Mouse (Mus musculus): ENCODE results near the gene Gm3448. TPM values are rescaled to one million over a fixed set of nuclear protein-coding genes. Genes with fewer than 3 reads are reported as not detected.
"Not testable (repeated sequence)": the region's sequence is repeated elsewhere in the genome, so short reads cannot be mapped to it uniquely, and the experiment has no call there.

Gm3448 gene
- total RNA-seq (2012; rRNA removed) (3.9 and 4.2 TPM in 2 replicates), total RNA-seq (2014; rRNA removed) (3.8 and 4.8 TPM in 2 replicates), polyA plus RNA-seq (2012; ENCODE audit: insufficient read length, low read depth) (1.2 and 2.0 TPM in 2 replicates)

GRCm38 (mm10) chr17:15041175-15041729 lies at the start of gene Gm3448, which contains the start of the genes Ermard and Tcte3:
TSS of gene Gm3448 (minus strand) at chr17:15041537.
TSS of gene Ermard (plus strand) at chr17:15041208.
TSS of gene Tcte3 (minus strand) at chr17:15041488.
- H3K27me3 ChIP-seq (replicated peaks); H3K36me3 ChIP-seq (replicated peaks in 1 of 2; ENCODE audit: control insufficient read depth in 1 of 2, insufficient read depth in 1 of 2, low read length in 1 of 2); H3K27ac ChIP-seq (ENCODE audit: insufficient read depth, low read depth); H3K4me1 ChIP-seq (ENCODE audit: control insufficient read depth in 1 of 2, insufficient read depth in 2 of 2); H3K9ac ChIP-seq (ENCODE audit: insufficient read depth, low read depth); dilution Hi-C loops (cut with MboI; ENCODE audit: extremely low pct_ligation_motif_present, extremely low pct_unique_long_range_greater_than_20kb, low sequenced_read_pairs); H3K9me3 ChIP-seq (replicated peaks; ENCODE audit: low read length); H3K4me3 ChIP-seq (replicated peaks in 1 of 3; ENCODE audit: low read depth in 2 of 3, low read length in 2 of 3, poor library complexity in 1 of 3); in situ Hi-C loops (cut with MboI; ENCODE audit: low pct_ligation_motif_present, low pct_unique_long_range_greater_than_20kb, low sequenced_read_pairs); DNase-seq (ENCODE audit: extremely low read depth); H3K4me2 ChIP-seq (ENCODE audit: insufficient read depth, low read depth, poor library complexity, severe bottlenecking); H3K79me2 ChIP-seq (replicated peaks; ENCODE audit: control insufficient read depth, extremely low read depth, insufficient read depth, poor library complexity, severe bottlenecking): not testable (repeated sequence)

GRCm38 (mm10) chr17:15088591-15089001 lies 47.3 kb upstream of the Gm3448 start:
- H3K4me2 ChIP-seq (ENCODE audit: insufficient read depth, low read depth, poor library complexity, severe bottlenecking), result no peak overlapping the region
- no peaks in the 10 kb centered on the region for H3K27me3 ChIP-seq (replicated peaks)
- dilution Hi-C loops (cut with MboI; ENCODE audit: extremely low pct_ligation_motif_present, extremely low pct_unique_long_range_greater_than_20kb, low sequenced_read_pairs) (no loop called here), in situ Hi-C loops (cut with MboI; ENCODE audit: low pct_ligation_motif_present, low pct_unique_long_range_greater_than_20kb, low sequenced_read_pairs) (no loop called here)
- peaks cover 10 to 32% of the 10 kb centered on the region in 2 experiments; a peak in 3 of 4 replicates for H3K4me1 ChIP-seq (ENCODE audit: control insufficient read depth in 1 of 2, insufficient read depth in 2 of 2)
- TF ChIP-seq CTCF (conservative IDR thresholded peaks at IDR 0.05 in 1 of 2, IDR thresholded peaks at IDR 0.05 in 1 of 2; ENCODE audit: low read depth in 2 of 2, low read length in 2 of 2), result no peak
- no peak for TF ChIP-seq USF1 (IDR thresholded peaks at IDR 0.05; ENCODE audit: low read depth, low read length)
- TF ChIP-seq MAX (IDR thresholded peaks at IDR 0.05; ENCODE audit: low read length), result no peak
- TF ChIP-seq TCF12 (IDR thresholded peaks at IDR 0.05; ENCODE audit: low read depth, low read length), result no peak
- TF ChIP-seq MXI1 (IDR thresholded peaks at IDR 0.05; ENCODE audit: low read depth, low read length), result no peak
- no peak for TF ChIP-seq NELFE (IDR thresholded peaks at IDR 0.05; ENCODE audit: low read depth, low read length)
- TF ChIP-seq EP300 (IDR thresholded peaks at IDR 0.05; ENCODE audit: low read length), result no peak
- TF ChIP-seq ZC3H11A (IDR thresholded peaks at IDR 0.05; ENCODE audit: low read depth, low read length), result no peak
- no peak for TF ChIP-seq ZMIZ1 (IDR thresholded peaks at IDR 0.05; ENCODE audit: low read depth, low read length)
- no peak overlapping the region for H3K4me3 ChIP-seq (replicated peaks in 1 of 3; ENCODE audit: low read depth in 2 of 3, low read length in 2 of 3, poor library complexity in 1 of 3)
- H3K27ac ChIP-seq (ENCODE audit: insufficient read depth, low read depth), result no peak overlapping the region
- no peak overlapping the region for H3K9ac ChIP-seq (ENCODE audit: insufficient read depth, low read depth)
- H3K9me3 ChIP-seq (replicated peaks; ENCODE audit: low read length), result no peaks in the 10 kb centered on the region
- no peaks in the 10 kb centered on the region for H3K79me2 ChIP-seq (replicated peaks; ENCODE audit: control insufficient read depth, extremely low read depth, insufficient read depth, poor library complexity, severe bottlenecking)
- DNase-seq (ENCODE audit: extremely low read depth), result no peak
- no peaks in the 10 kb centered on the region for H3K36me3 ChIP-seq (replicated peaks in 1 of 2; ENCODE audit: control insufficient read depth in 1 of 2, insufficient read depth in 1 of 2, low read length in 1 of 2)

DNA sequence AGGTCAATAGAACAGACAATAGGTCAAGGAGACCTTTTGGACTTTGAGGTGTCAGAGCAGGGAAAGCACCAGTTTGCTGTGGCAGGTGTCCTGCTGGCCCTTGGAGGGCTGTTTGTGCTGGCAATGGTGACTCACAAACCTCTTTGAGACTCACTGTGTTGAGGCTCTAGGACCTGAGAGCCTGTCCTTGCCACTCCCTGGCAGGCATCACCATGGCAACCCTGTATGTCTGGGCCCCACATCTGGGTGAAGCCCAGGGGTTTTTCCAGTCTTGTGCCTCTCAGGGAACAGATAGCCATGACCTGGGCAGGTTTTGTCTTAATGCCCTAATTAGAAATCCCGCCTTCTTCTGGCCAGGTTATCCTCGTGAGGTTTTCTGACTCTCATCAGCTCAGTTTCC lies 46.8 kb upstream of the Gm3448 start:
- Histone ChIP-seq H3K9ac (ENCODE audit: insufficient read depth, low read depth) (no peak overlapping the region), H3K27me3 (replicated peaks) (no peaks in the 10 kb centered on the region), H3K4me3 (replicated peaks in 1 of 3; ENCODE audit: low read depth in 2 of 3, low read length in 2 of 3, poor library complexity in 1 of 3) (no peak overlapping the region), H3K79me2 (replicated peaks; ENCODE audit: control insufficient read depth, extremely low read depth, insufficient read depth, poor library complexity, severe bottlenecking) (no peaks in the 10 kb centered on the region), H3K4me2 (ENCODE audit: insufficient read depth, low read depth, poor library complexity, severe bottlenecking) (peak overlapping the region; percentile 26), H3K9me3 (replicated peaks; ENCODE audit: low read length) (no peaks in the 10 kb centered on the region), H3K27ac (ENCODE audit: insufficient read depth, low read depth) (no peak overlapping the region), H3K36me3 (replicated peaks in 1 of 2; ENCODE audit: control insufficient read depth in 1 of 2, insufficient read depth in 1 of 2, low read length in 1 of 2) (no peaks in the 10 kb centered on the region), H3K4me1 (ENCODE audit: control insufficient read depth in 1 of 2, insufficient read depth in 2 of 2) (peaks cover 7 to 28% of the 10 kb centered on the region in 2 experiments; a peak in 3 of 4 replicates)
- in situ Hi-C loops (cut with MboI; ENCODE audit: low pct_ligation_motif_present, low pct_unique_long_range_greater_than_20kb, low sequenced_read_pairs) (no loop called here), dilution Hi-C loops (cut with MboI; ENCODE audit: extremely low pct_ligation_motif_present, extremely low pct_unique_long_range_greater_than_20kb, low sequenced_read_pairs) (no loop called here)
- no peak for TF ChIP-seq ELF1 (IDR thresholded peaks at IDR 0.05; ENCODE audit: low read depth, low read length)
- no peak for TF ChIP-seq NELFE (IDR thresholded peaks at IDR 0.05; ENCODE audit: low read depth, low read length)
- TF ChIP-seq BHLHE40 (IDR thresholded peaks at IDR 0.05; ENCODE audit: low read depth, low read length), result peak; percentile 21; the same call in 1 of the 2 replicates
- peak; percentile 55 for DNase-seq (ENCODE audit: extremely low read depth)
